Mouse (Mus musculus): ENCODE results near the gene Large1. TPM values are rescaled to one million over a fixed set of nuclear protein-coding genes. Genes with fewer than 3 reads are reported as not detected.

Large1 gene
- total and polyA plus RNA-seq, 3 experiments: not detected

DNA sequence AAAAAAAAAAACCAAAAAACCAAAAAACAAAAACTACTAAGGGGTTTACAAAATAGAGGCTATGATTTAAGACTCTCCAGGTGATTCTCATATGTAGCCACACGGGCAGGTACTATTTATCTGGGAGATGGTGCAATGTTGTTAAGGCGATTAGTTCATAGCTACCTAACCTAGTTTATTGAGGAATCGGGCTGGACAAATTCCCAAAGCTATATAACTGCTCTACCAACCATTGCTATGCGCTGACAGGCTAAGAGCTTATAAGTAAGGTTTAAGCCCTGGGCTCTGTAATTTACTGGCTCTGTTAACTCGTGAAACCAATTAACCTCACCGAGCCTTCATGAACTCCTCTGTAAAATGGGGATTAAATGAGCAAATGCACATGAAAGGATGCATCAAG, 451.7 kb downstream of the Large1 start:
- H3K27ac ChIP-seq (ENCODE audit: control insufficient read depth, low read depth, low read length): no peak overlapping the region
- H3K4me3 ChIP-seq (ENCODE audit: control insufficient read depth in 1 of 2, insufficient read depth in 1 of 2, low read depth in 2 of 2, low read length in 2 of 2): no peak overlapping the region
- no peaks in the 10 kb centered on the region for H3K36me3 ChIP-seq (ENCODE audit: control insufficient read depth in 1 of 2, insufficient read depth in 2 of 2, low read length in 2 of 2)
- no peak for DNase-seq (ENCODE audit: low read depth, low spot score)
- H3K79me2 ChIP-seq (ENCODE audit: control insufficient read depth, insufficient read depth, low read length, poor library complexity): no peaks in the 10 kb centered on the region
- no peak overlapping the region for H3K9ac ChIP-seq (ENCODE audit: control insufficient read depth, low read depth, low read length, poor library complexity, severe bottlenecking)
- H3K27me3 ChIP-seq (ENCODE audit: control insufficient read depth in 1 of 2, insufficient read depth in 2 of 2, low read length in 2 of 2): no peaks in the 10 kb centered on the region
- H3K9me3 ChIP-seq (replicated peaks; ENCODE audit: insufficient read depth, low read length): no peaks in the 10 kb centered on the region
- no peaks in the 10 kb centered on the region for H3K4me1 ChIP-seq (ENCODE audit: control insufficient read depth in 1 of 2, insufficient read depth in 2 of 2, low read length in 2 of 2)
- no peak for TF ChIP-seq NELFE (IDR thresholded peaks at IDR 0.05; ENCODE audit: low read depth, low read length)
- no peak for TF ChIP-seq MEF2A (IDR thresholded peaks at IDR 0.05; ENCODE audit: extremely low read depth, insufficient replicate concordance, low read depth, low read length, poor library complexity, severe bottlenecking)
- TF ChIP-seq ZKSCAN1 (IDR thresholded peaks at IDR 0.05; ENCODE audit: low read depth, low read length): no peak
- no peak for TF ChIP-seq TAL1 (IDR thresholded peaks at IDR 0.05; ENCODE audit: low read length)
- no peak for TF ChIP-seq ZNF384 (IDR thresholded peaks at IDR 0.05; ENCODE audit: low read depth, low read length)
- no peak for TF ChIP-seq USF2 (IDR thresholded peaks at IDR 0.05; ENCODE audit: borderline replicate concordance in 1 of 2, insufficient read depth in 1 of 2, low read depth in 1 of 2, low read length in 2 of 2)
- TF ChIP-seq RAD21 (IDR thresholded peaks at IDR 0.05; ENCODE audit: low read depth, low read length): no peak
- no peak for TF ChIP-seq CHD2 (IDR thresholded peaks at IDR 0.05; ENCODE audit: low read length)
- no peak for TF ChIP-seq MYB (IDR thresholded peaks at IDR 0.05; ENCODE audit: low read depth, low read length)
- no peak for TF ChIP-seq ELF1 (IDR thresholded peaks at IDR 0.05; ENCODE audit: low read depth, low read length)
- TF ChIP-seq ZC3H11A (IDR thresholded peaks at IDR 0.05; ENCODE audit: low read depth, low read length): no peak
- TF ChIP-seq RCOR1 (IDR thresholded peaks at IDR 0.05; ENCODE audit: low read depth, low read length): no peak
- TF ChIP-seq SMC3 (IDR thresholded peaks at IDR 0.05; ENCODE audit: low read depth, low read length): no peak

GRCm38 (mm10) chr8:72899321-72899720, 454.0 kb downstream of the Large1 start:
- Histone ChIP-seq H3K9ac (ENCODE audit: control insufficient read depth, low read depth, low read length, poor library complexity, severe bottlenecking) (no peak overlapping the region), H3K27me3 (ENCODE audit: control insufficient read depth in 1 of 2, insufficient read depth in 2 of 2, low read length in 2 of 2) (no peaks in the 10 kb centered on the region), H3K79me2 (ENCODE audit: control insufficient read depth, insufficient read depth, low read length, poor library complexity) (no peaks in the 10 kb centered on the region), H3K4me1 (ENCODE audit: control insufficient read depth in 1 of 2, insufficient read depth in 2 of 2, low read length in 2 of 2) (no peaks in the 10 kb centered on the region), H3K9me3 (replicated peaks; ENCODE audit: insufficient read depth, low read length) (no peaks in the 10 kb centered on the region), H3K36me3 (ENCODE audit: control insufficient read depth in 1 of 2, insufficient read depth in 2 of 2, low read length in 2 of 2) (no peaks in the 10 kb centered on the region), H3K4me3 (ENCODE audit: control insufficient read depth in 1 of 2, insufficient read depth in 1 of 2, low read depth in 2 of 2, low read length in 2 of 2) (no peak overlapping the region), H3K27ac (ENCODE audit: control insufficient read depth, low read depth, low read length) (no peak overlapping the region)
- no peak for TF ChIP-seq CTCF (IDR thresholded peaks at IDR 0.05 in 2 of 3, conservative IDR thresholded peaks at IDR 0.05 in 1 of 3; ENCODE audit: control insufficient read depth in 1 of 3, insufficient read depth in 1 of 3, low read depth in 2 of 3, low read length in 3 of 3, poor library complexity in 1 of 3, severe bottlenecking in 1 of 3)
- no peak for TF ChIP-seq MXI1 (IDR thresholded peaks at IDR 0.05; ENCODE audit: low read depth, low read length)
- no peak for TF ChIP-seq SIN3A (IDR thresholded peaks at IDR 0.05; ENCODE audit: low read length)
- TF ChIP-seq MYC (IDR thresholded peaks at IDR 0.05; ENCODE audit: low read depth, low read length): no peak
- no peak for TF ChIP-seq ZMIZ1 (IDR thresholded peaks at IDR 0.05; ENCODE audit: low read depth, low read length)
- no peak for TF ChIP-seq ZNF384 (IDR thresholded peaks at IDR 0.05; ENCODE audit: low read depth, low read length)
- no peak for TF ChIP-seq POLR2AphosphoS2 (IDR thresholded peaks at IDR 0.05; ENCODE audit: low read length)
- no peak for TF ChIP-seq UBTF (IDR thresholded peaks at IDR 0.05; ENCODE audit: borderline replicate concordance, insufficient read depth, low read depth, low read length)
- no peak for TF ChIP-seq POLR2AphosphoS5 (IDR thresholded peaks at IDR 0.05; ENCODE audit: borderline replicate concordance, low read depth, low read length)
- TF ChIP-seq RAD21 (IDR thresholded peaks at IDR 0.05; ENCODE audit: low read depth, low read length): no peak
- TF ChIP-seq GATA1 (IDR thresholded peaks at IDR 0.05; ENCODE audit: low read depth, low read length): no peak
- TF ChIP-seq USF2 (IDR thresholded peaks at IDR 0.05; ENCODE audit: borderline replicate concordance in 1 of 2, insufficient read depth in 1 of 2, low read depth in 1 of 2, low read length in 2 of 2): no peak
- no peak for TF ChIP-seq NRF1 (IDR thresholded peaks at IDR 0.05; ENCODE audit: insufficient read depth, low read depth, low read length, poor library complexity, severe bottlenecking)
- TF ChIP-seq E2F4 (IDR thresholded peaks at IDR 0.05; ENCODE audit: borderline replicate concordance, low read depth, low read length): no peak
- TF ChIP-seq CHD1 (IDR thresholded peaks at IDR 0.05; ENCODE audit: low read depth, low read length): no peak
- no peak for TF ChIP-seq MAFK (IDR thresholded peaks at IDR 0.05; ENCODE audit: borderline replicate concordance, low read depth, low read length)
- no peak for TF ChIP-seq MEF2A (IDR thresholded peaks at IDR 0.05; ENCODE audit: extremely low read depth, insufficient replicate concordance, low read depth, low read length, poor library complexity, severe bottlenecking)
- no peak for DNase-seq (ENCODE audit: low read depth, low spot score)

All from MEL (cell line).